Mouse (Mus musculus): Measurements from ENCODE around the gene Tecpr2. TPM values are rescaled to one million over a fixed set of nuclear protein-coding genes. Genes with fewer than 3 reads are reported as not detected.

Gene Tecpr2
- polyA plus RNA-seq, 1 experiment from 2014 or later: 6.2 TPM

- peaks cover 13% of the 10 kb centered on the region; the same call in 1 of the 2 replicates for H3K9me3 ChIP-seq
- no peak overlapping the region for H3K4me2 ChIP-seq (replicated peaks)
- no peaks in the 10 kb centered on the region for H3K27me3 ChIP-seq
- ATAC-seq: no peak
- no peaks in the 10 kb centered on the region for H3K36me3 ChIP-seq
- H3K9ac ChIP-seq (replicated peaks): no peak overlapping the region
- H3K4me1 ChIP-seq (replicated peaks): no peaks in the 10 kb centered on the region
- H3K4me3 ChIP-seq (replicated peaks): no peak overlapping the region
- H3K27ac ChIP-seq: no peak overlapping the region
- WGBS: 90% methylated on average over 7 of the region's 7 CpGs
Measured at GRCm38 (mm10) chr12:111000956-111001355, 111.9 kb downstream of the Tecpr2 start.

- H3K4me1 ChIP-seq (replicated peaks): peaks cover 10% of the 10 kb centered on the region
- H3K4me3 ChIP-seq (replicated peaks): no peak overlapping the region
- 81% methylated on average over 9 of the region's 9 CpGs for WGBS
- H3K9ac ChIP-seq (replicated peaks): no peak overlapping the region
- no peaks in the 10 kb centered on the region for H3K36me3 ChIP-seq
- ATAC-seq: no peak
- no peaks in the 10 kb centered on the region for H3K27me3 ChIP-seq
- no peak overlapping the region for H3K4me2 ChIP-seq (replicated peaks)
- H3K27ac ChIP-seq: no peak overlapping the region
- no peaks in the 10 kb centered on the region for H3K9me3 ChIP-seq
Measured at GRCm38 (mm10) chr12:111004142-111004541, 115.1 kb downstream of the Tecpr2 start.

- no peaks in the 10 kb centered on the region for H3K9me3 ChIP-seq
Measured at GRCm38 (mm10) chr12:111005803-111006202, 116.7 kb downstream of the Tecpr2 start.

GRCm38 (mm10) chr12:111006339-111006738, 117.3 kb downstream of the Tecpr2 start:
- H3K4me1 ChIP-seq (replicated peaks): peaks cover 12% of the 10 kb centered on the region
- no peak overlapping the region for H3K9ac ChIP-seq (replicated peaks)
- no peak overlapping the region for H3K4me2 ChIP-seq (replicated peaks)
- H3K9me3 ChIP-seq: no peaks in the 10 kb centered on the region
- no peak overlapping the region for H3K27ac ChIP-seq
- H3K36me3 ChIP-seq: no peaks in the 10 kb centered on the region
- peak; percentile 40; the same call in 1 of the 2 replicates for ATAC-seq
- no peaks in the 10 kb centered on the region for H3K27me3 ChIP-seq
- WGBS: 78% methylated on average over 5 of the region's 5 CpGs
- H3K4me3 ChIP-seq (replicated peaks): no peak overlapping the region

More at GRCm38 (mm10) chr12:111005803-111006202, 116.7 kb downstream of the Tecpr2 start:
- no peak for ATAC-seq
- WGBS: 68% methylated on average over 6 of the region's 6 CpGs
- no peaks in the 10 kb centered on the region for H3K27me3 ChIP-seq
- no peak overlapping the region for H3K9ac ChIP-seq (replicated peaks)
- no peak overlapping the region for H3K27ac ChIP-seq
- H3K4me1 ChIP-seq (replicated peaks): peaks cover 12% of the 10 kb centered on the region
- H3K4me3 ChIP-seq (replicated peaks): no peak overlapping the region
- no peak overlapping the region for H3K4me2 ChIP-seq (replicated peaks)
- H3K36me3 ChIP-seq: no peaks in the 10 kb centered on the region

- no peaks in the 10 kb centered on the region for H3K36me3 ChIP-seq
- ATAC-seq: no peak
- no peaks in the 10 kb centered on the region for H3K9me3 ChIP-seq
- peaks cover 12% of the 10 kb centered on the region for H3K4me1 ChIP-seq (replicated peaks)
- H3K4me3 ChIP-seq (replicated peaks): no peak overlapping the region
- 78% methylated on average over 14 of the region's 14 CpGs for WGBS
- H3K27me3 ChIP-seq: no peaks in the 10 kb centered on the region
- no peak overlapping the region for H3K4me2 ChIP-seq (replicated peaks)
- no peak overlapping the region for H3K27ac ChIP-seq
- 0 out of 2 replicates have a peak overlapping the region, but pooled peaks have one; percentile 36 for H3K9ac ChIP-seq (replicated peaks)
Measured at GRCm38 (mm10) chr12:111007134-111008103, 118.4 kb downstream of the Tecpr2 start.

GRCm38 (mm10) chr12:111008500-111009490, 119.7 kb downstream of the Tecpr2 start:
- H3K9ac ChIP-seq (replicated peaks): no peak overlapping the region
- ATAC-seq: no peak
- H3K4me3 ChIP-seq (replicated peaks): no peak overlapping the region
- no peak overlapping the region for H3K27ac ChIP-seq
- no peak overlapping the region for H3K4me2 ChIP-seq (replicated peaks)
- no peaks in the 10 kb centered on the region for H3K27me3 ChIP-seq
- WGBS: 70% methylated on average over 11 of the region's 11 CpGs
- H3K9me3 ChIP-seq: no peaks in the 10 kb centered on the region
- H3K36me3 ChIP-seq: no peaks in the 10 kb centered on the region
- H3K4me1 ChIP-seq (replicated peaks): peaks cover 12% of the 10 kb centered on the region

GRCm38 (mm10) chr12:111009615-111010257, 120.7 kb downstream of the Tecpr2 start:
- no peaks in the 10 kb centered on the region for H3K27me3 ChIP-seq
- 80% methylated on average over 6 of the region's 6 CpGs for WGBS
- H3K4me1 ChIP-seq (replicated peaks): peaks cover 12% of the 10 kb centered on the region
- no peak overlapping the region for H3K27ac ChIP-seq
- H3K4me3 ChIP-seq (replicated peaks): no peak overlapping the region
- H3K36me3 ChIP-seq: no peaks in the 10 kb centered on the region
- no peaks in the 10 kb centered on the region for H3K9me3 ChIP-seq
- no peak overlapping the region for H3K4me2 ChIP-seq (replicated peaks)
- ATAC-seq: no peak
- H3K9ac ChIP-seq (replicated peaks): no peak overlapping the region

- Histone ChIP-seq H3K27me3 (no peaks in the 10 kb centered on the region), H3K36me3 (no peaks in the 10 kb centered on the region), H3K4me3 (replicated peaks) (no peak overlapping the region), H3K27ac (no peak overlapping the region), H3K4me2 (replicated peaks) (no peak overlapping the region), H3K9me3 (no peaks in the 10 kb centered on the region), H3K9ac (replicated peaks) (no peak overlapping the region), H3K4me1 (replicated peaks) (no peaks in the 10 kb centered on the region)
- ATAC-seq: no peak
- WGBS: 90% methylated on average over 3 of the region's 3 CpGs
Measured at GRCm38 (mm10) chr12:111016807-111017206, 127.7 kb downstream of the Tecpr2 start.

- Histone ChIP-seq H3K4me3 (replicated peaks) (no peak overlapping the region), H3K9ac (replicated peaks) (no peak overlapping the region), H3K4me2 (replicated peaks) (no peak overlapping the region), H3K4me1 (replicated peaks) (no peaks in the 10 kb centered on the region), H3K27me3 (no peaks in the 10 kb centered on the region), H3K27ac (no peak overlapping the region), H3K9me3 (no peaks in the 10 kb centered on the region), H3K36me3 (no peaks in the 10 kb centered on the region)
- WGBS: 91% methylated on average over 11 of the region's 11 CpGs
- no peak for ATAC-seq
Measured at GRCm38 (mm10) chr12:111018068-111018467, 129.0 kb downstream of the Tecpr2 start.

- Histone ChIP-seq H3K9me3 (no peaks in the 10 kb centered on the region), H3K4me1 (replicated peaks) (no peaks in the 10 kb centered on the region), H3K27ac (no peak overlapping the region), H3K4me3 (replicated peaks) (no peak overlapping the region), H3K4me2 (replicated peaks) (no peak overlapping the region), H3K36me3 (no peaks in the 10 kb centered on the region), H3K27me3 (no peaks in the 10 kb centered on the region), H3K9ac (replicated peaks) (no peak overlapping the region)
- no peak for ATAC-seq
- 93% methylated on average over 2 of the region's 2 CpGs for whole genome bisulfite sequencing
Measured at GRCm38 (mm10) chr12:111019086-111019485, 130.0 kb downstream of the Tecpr2 start.

- 26% methylated on average over 1 of the region's 1 CpGs for WGBS
- H3K4me1 ChIP-seq (replicated peaks): no peaks in the 10 kb centered on the region
- H3K4me3 ChIP-seq (replicated peaks): no peak overlapping the region
- H3K9me3 ChIP-seq: no peaks in the 10 kb centered on the region
- no peak for ATAC-seq
- no peaks in the 10 kb centered on the region for H3K27me3 ChIP-seq
- no peak overlapping the region for H3K27ac ChIP-seq
- H3K36me3 ChIP-seq: no peaks in the 10 kb centered on the region
- no peak overlapping the region for H3K4me2 ChIP-seq (replicated peaks)
- H3K9ac ChIP-seq (replicated peaks): no peak overlapping the region
Measured at GRCm38 (mm10) chr12:111021138-111021537, 132.1 kb downstream of the Tecpr2 start.
